Mouse (Mus musculus) lung, embryonic 14.5 days (tissue): Measurements from ENCODE around the gene Psmb9. TPM values are rescaled to one million over a fixed set of nuclear protein-coding genes. Genes with fewer than 3 reads are reported as not detected.

Experiments
- ATAC-seq: fragments of 200-750 bp; cut with Nextera tagmentation; 2 replicates; pipeline ENCODE4 v1.8.0; 2017; ENCODE audit warnings: mild to moderate bottlenecking, moderate TSS enrichment, moderate library complexity; ENCODE audit not compliant: insufficient read depth
- DNase-seq: peaks from one replicate; pipeline ENCODE4 v3.0.0-alpha.2; 2015
- H3K27ac ChIP-seq: fragments of 300-500 bp; sonication (generic); 2 replicates; pipeline ENCODE4 v1.5.1; 2014; ENCODE audit warnings: low read depth, mild to moderate bottlenecking, moderate library complexity
- H3K27me3 ChIP-seq: fragments of 300-500 bp; sonication (generic); 2 replicates; pipeline ENCODE4 v1.6.1; 2014; ENCODE audit warnings: low read length, control low read depth; ENCODE audit not compliant: insufficient read depth
- H3K36me3 ChIP-seq: fragments of 300-500 bp; sonication (generic); 2 replicates; pipeline ENCODE4 v1.6.1; 2014; ENCODE audit warnings: control low read depth; ENCODE audit not compliant: insufficient read depth
- H3K4me1 ChIP-seq: fragments of 300-500 bp; sonication (generic); 2 replicates; pipeline ENCODE4 v1.6.1; 2014; ENCODE audit warnings: antibody characterized with exemption, control low read depth; ENCODE audit not compliant: insufficient read depth
- H3K4me2 ChIP-seq: fragments of 300-500 bp; sonication (generic); 2 replicates; pipeline ENCODE4 v1.6.1; 2014; ENCODE audit warnings: mild to moderate bottlenecking
- H3K4me3 ChIP-seq: fragments of 300-500 bp; sonication (generic); 2 replicates; pipeline ENCODE4 v1.5.1; 2014; ENCODE audit warnings: low read depth, low read length
- H3K9ac ChIP-seq: fragments of 300-500 bp; sonication (generic); 2 replicates; pipeline ENCODE4 v1.6.1; 2014
- H3K9me3 ChIP-seq: fragments of 300-500 bp; sonication (generic); 2 replicates; pipeline ENCODE4 v1.6.1; 2016; ENCODE audit warnings: low read depth, low read length, control low read depth
- CTCF ChIP-seq: IDR thresholded peaks from 2 replicates; pipeline ENCODE4 v1.5.1; 2016; ENCODE audit warnings: antibody characterized with exemption, low read depth
- WGBS: fragments of 180-500 bp; shearing (Covaris S2); extraction: QIAGEN DNeasy Blood & Tissue Kit; methylation state at CpG from one replicate; pipeline ENCODE4 v1.1.7; 2014; 5-methylcytosine and 5-hydroxymethylcytosine counted together
- polyA plus RNA-seq: library from polyadenylated mRNA; unstranded; fragments of >200 nt; fragmentation: Nextera tagmentation; extraction: Ambion mirVana; gene quantifications from 2 replicates; pipeline ENCODE4 v1.2.1, GENCODE M21; 2014

The Psmb9 gene
- polyA plus RNA-seq, 1 experiment from 2014 or later: 3.4 TPM

DNA sequence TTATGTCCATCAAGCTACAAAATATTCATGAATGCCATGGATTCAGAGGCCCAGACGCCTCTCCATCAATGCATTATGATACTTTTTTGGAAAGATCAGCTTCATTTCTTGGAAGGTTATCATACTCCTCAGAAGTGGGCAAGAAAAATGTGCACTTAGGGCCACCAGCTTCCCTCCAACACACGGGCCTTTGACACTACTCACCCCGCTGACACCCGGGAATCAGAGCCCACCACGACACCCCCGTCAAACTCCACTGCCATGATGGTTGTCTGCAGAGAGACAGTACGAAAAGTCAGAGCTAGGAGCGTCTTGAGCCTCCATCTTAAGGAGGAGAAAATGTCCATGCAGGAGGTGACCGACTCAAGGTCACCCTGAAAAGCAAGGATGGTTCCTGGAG lies 2.0 kb downstream of the Psmb9 start:
- no peak overlapping the region for H3K4me3 ChIP-seq
- H3K27ac ChIP-seq: no peak overlapping the region
- H3K27me3 ChIP-seq: peaks cover 32% of the 10 kb centered on the region
- ATAC-seq (no peak), DNase-seq (no peak)
- no peak overlapping the region for H3K4me2 ChIP-seq
- TF ChIP-seq CTCF: no peak
- 82% methylated on average over 9 of the region's 9 CpGs for WGBS
- no peaks in the 10 kb centered on the region for H3K36me3 ChIP-seq
- H3K9ac ChIP-seq: no peak overlapping the region
- 0 out of 2 replicates have a peak, but pooled peaks cover 5% of the 10 kb centered on the region for H3K4me1 ChIP-seq
- no peaks in the 10 kb centered on the region for H3K9me3 ChIP-seq

DNA sequence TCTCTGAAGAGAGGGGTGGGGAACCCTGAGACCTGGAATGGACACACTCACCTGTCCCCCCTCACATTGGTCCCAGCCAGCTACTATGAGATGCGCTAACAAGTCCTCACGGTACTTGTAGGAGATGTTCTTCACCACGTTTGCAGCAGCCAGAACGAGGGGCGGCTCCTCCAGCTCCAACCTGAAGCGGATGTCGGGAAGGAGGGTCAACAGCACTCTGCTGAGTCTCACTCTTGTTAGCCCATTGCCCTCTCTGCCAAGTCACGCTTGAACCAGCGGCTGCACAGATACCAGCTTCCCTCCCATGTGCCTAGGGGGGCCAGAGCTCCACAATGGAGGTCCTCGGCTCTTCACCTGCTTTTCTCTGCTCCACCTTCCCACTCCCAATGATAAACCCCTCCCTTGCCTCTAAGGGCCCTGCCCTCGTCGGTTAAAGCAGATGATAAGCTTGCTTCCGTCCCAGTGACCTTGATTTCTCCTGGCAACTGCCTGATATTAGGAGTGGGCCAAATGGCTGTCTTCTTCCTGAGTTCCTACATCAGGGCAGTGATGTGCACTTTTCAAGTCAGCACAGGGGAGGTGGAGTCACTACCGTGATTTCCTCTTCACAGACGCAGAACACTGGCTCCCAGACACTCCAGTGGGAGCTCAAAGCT lies 3.9 kb downstream of the Psmb9 start:
- 63% methylated on average over 15 of the region's 15 CpGs for WGBS

DNA sequence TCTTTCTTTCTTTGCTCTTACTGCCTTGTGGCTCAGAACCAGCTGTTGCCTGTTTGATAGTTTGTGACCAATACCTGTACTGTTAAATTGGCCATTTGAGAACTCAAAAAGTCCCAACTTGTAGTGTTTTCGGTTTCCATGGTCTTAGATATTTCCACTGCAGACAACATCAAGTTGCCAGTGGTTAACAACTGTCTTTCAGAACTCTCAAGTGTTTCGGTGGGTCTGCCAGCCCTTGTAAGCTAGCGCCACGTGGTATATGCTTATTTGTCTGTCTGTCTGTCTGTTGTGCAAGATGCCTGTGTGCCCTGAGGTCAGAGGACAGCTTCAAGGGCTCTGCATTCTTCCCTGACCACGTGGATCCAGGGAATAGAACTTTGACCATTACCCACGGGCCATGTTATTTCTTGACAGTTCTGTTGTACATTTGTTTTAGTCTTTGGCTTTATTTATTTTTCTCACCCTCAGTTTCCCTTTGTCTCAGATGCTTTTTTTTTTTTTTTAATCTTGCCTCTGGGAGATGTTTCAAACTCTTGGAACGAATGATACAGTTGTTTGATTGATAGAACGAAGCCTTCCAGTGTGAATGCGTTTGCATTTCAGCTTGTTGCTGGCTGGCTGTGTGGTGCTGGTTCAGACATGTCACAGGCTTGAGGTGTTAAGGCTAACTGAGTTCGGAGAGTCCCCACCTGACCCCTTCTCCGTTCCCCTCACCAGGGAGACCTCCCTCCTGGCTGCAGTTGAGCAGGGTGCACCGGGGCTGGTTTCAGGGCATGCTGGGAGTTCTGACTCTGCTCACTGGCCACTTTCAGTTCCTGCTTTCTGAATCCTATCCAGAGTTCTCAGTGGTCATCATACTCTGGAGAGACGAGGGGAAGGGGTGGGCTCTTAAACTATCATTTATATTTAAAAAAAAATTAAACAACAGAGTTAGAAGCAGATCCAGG lies 7.4 kb downstream of the Psmb9 start:
- TF ChIP-seq CTCF: no peak
- 56% methylated on average over 13 of the region's 13 CpGs for WGBS
- H3K9ac ChIP-seq: no peak overlapping the region

More for the DNA sequence above, 3.9 kb downstream of the Psmb9 start:
- Histone ChIP-seq H3K27ac (no peak overlapping the region), H3K9me3 (no peaks in the 10 kb centered on the region), H3K4me2 (no peak overlapping the region), H3K4me1 (0 out of 2 replicates have a peak, but pooled peaks cover 5% of the 10 kb centered on the region), H3K4me3 (no peak overlapping the region), H3K27me3 (peaks cover 32% of the 10 kb centered on the region), H3K9ac (no peak overlapping the region), H3K36me3 (no peaks in the 10 kb centered on the region)
- no peak for TF ChIP-seq CTCF
- DNase-seq (no peak), ATAC-seq (no peak)

DNA sequence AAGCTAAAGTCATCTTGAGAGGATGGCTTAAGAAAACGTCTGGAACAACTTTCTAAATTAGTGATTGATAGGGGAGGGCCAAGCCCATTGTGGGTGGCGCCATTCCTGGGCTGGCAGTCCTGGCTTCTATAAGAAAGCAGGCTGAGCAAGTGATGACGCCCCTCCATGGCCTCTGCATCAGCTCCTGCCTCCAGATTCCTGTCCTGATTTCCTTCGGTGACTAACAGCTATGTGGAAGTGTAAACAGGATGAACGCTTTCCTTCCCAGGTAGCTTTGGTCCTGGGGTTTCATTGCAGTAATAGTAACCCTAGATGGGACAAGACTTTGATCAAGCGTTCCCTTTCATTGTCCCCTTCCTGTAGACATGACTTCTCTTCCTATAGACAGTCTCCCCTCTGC lies 8.5 kb downstream of the Psmb9 start:
- TF ChIP-seq CTCF: no peak
- H3K4me3 ChIP-seq: no peak overlapping the region
- H3K36me3 ChIP-seq: no peaks in the 10 kb centered on the region
- peaks cover 5% of the 10 kb centered on the region for H3K27me3 ChIP-seq
- 45% methylated on average over 6 of the region's 6 CpGs for WGBS
- H3K4me2 ChIP-seq: no peak overlapping the region
- no peak overlapping the region for H3K9ac ChIP-seq
- H3K4me1 ChIP-seq: no peaks in the 10 kb centered on the region
- DNase-seq (no peak), ATAC-seq (no peak)
- 0 out of 2 replicates have a peak, but pooled peaks cover 8% of the 10 kb centered on the region for H3K9me3 ChIP-seq
- no peak overlapping the region for H3K27ac ChIP-seq

More for the DNA sequence above, 7.4 kb downstream of the Psmb9 start:
- DNase-seq (no peak), ATAC-seq (no peak)
- no peaks in the 10 kb centered on the region for H3K36me3 ChIP-seq
- H3K4me3 ChIP-seq: no peak overlapping the region
- no peak overlapping the region for H3K27ac ChIP-seq
- peaks cover 9% of the 10 kb centered on the region for H3K27me3 ChIP-seq
- no peak overlapping the region for H3K4me2 ChIP-seq
- 0 out of 2 replicates have a peak, but pooled peaks cover 8% of the 10 kb centered on the region for H3K9me3 ChIP-seq
- no peaks in the 10 kb centered on the region for H3K4me1 ChIP-seq

DNA sequence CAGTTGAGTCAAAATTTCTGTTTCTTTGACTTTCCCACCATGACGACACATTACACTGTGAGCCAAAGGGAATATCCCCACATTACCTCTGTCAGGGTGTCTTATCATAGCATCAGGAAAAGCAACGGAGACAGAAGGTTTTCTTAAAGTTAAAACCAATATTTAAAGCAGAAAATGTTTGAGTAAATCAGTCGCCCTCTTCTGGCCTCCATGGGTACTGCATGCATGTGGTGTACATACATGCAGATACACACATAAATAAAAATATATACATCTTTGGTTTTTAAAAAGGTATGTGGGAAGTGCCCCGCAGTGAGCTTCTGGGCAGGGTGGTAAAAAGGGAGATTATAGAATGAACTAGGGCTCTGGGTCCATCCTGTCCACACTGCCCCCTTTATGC lies 10.4 kb downstream of the Psmb9 start:
- DNase-seq: peak; percentile 20
- no peak overlapping the region for H3K4me3 ChIP-seq
- WGBS: 76% methylated on average over 4 of the region's 4 CpGs

DNA sequence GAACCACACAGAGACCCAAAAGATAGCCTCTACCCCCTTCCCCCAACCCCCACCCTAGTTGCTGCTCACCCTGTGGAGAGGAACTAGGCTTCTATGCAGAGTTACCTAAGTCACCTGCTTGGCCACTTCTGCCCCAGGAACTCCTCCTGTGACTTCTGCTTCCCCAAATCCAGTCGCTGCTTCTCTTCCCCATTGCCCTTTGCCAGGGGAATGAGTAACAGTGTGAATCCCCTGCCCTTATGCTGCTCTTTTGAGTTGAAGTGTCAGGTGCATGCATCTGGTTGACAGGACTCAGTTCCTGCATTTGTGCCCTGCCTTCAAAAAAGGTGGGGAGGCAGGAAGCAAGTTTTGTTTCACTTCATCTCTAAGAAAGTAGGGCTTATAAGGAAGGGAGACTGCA lies 13.5 kb downstream of the Psmb9 start:
- ATAC-seq: no peak
- H3K4me2 ChIP-seq: no peak overlapping the region
- no peaks in the 10 kb centered on the region for H3K36me3 ChIP-seq
- TF ChIP-seq CTCF: no peak
- no peak overlapping the region for H3K27ac ChIP-seq
- no peak overlapping the region for H3K9ac ChIP-seq
- peaks cover 13% of the 10 kb centered on the region; the same call in 1 of the 2 replicates for H3K9me3 ChIP-seq
- no peak overlapping the region for H3K4me3 ChIP-seq
- DNase-seq: no peak
- no peaks in the 10 kb centered on the region for H3K4me1 ChIP-seq
- H3K27me3 ChIP-seq: no peaks in the 10 kb centered on the region; the same call in 1 of the 2 replicates
- WGBS: 78% methylated on average over 1 of the region's 1 CpGs

More for the DNA sequence above, 10.4 kb downstream of the Psmb9 start:
- no peaks in the 10 kb centered on the region for H3K4me1 ChIP-seq
- H3K27me3 ChIP-seq: no peaks in the 10 kb centered on the region; the same call in 1 of the 2 replicates
- no peaks in the 10 kb centered on the region for H3K36me3 ChIP-seq
- no peak overlapping the region for H3K27ac ChIP-seq
- peaks cover 13% of the 10 kb centered on the region; the same call in 1 of the 2 replicates for H3K9me3 ChIP-seq
- no peak overlapping the region for H3K4me2 ChIP-seq
- peak; percentile 50 for TF ChIP-seq CTCF
- no peak overlapping the region for H3K9ac ChIP-seq
- ATAC-seq: no peak

DNA sequence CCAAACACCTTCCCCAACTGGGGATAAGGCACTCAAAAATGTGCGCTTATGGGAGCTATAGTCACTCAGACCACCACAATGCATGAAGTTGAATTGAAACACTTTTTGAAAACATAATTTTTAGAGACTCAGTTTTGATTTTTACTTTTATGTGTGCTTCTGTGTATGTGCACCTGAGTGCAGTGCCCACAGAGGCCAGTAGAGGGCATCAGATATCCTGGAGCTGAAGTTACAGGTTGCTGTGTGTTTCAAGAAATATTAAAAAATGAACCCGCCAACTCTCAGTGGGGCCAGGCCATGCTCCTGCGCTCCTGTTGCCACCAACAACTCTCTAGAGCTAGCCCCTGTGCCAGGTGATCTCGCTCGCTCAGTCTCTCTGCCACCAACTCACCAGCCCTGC lies 15.0 kb downstream of the Psmb9 start:
- Histone ChIP-seq H3K27me3 (no peaks in the 10 kb centered on the region; the same call in 1 of the 2 replicates), H3K9ac (no peak overlapping the region), H3K27ac (no peak overlapping the region), H3K4me1 (no peaks in the 10 kb centered on the region), H3K4me2 (no peak overlapping the region), H3K4me3 (no peak overlapping the region), H3K9me3 (peaks cover 12% of the 10 kb centered on the region; the same call in 1 of the 2 replicates), H3K36me3 (no peaks in the 10 kb centered on the region)
- WGBS: 94% methylated on average over 5 of the region's 5 CpGs
- DNase-seq (no peak), ATAC-seq (no peak)
- peak; percentile 29 for TF ChIP-seq CTCF
